Mouse (Mus musculus) forebrain, embryonic 16.5 days (tissue): ENCODE data around the gene Tmem189. TPM values are rescaled to one million over a fixed set of nuclear protein-coding genes. Genes with fewer than 3 reads are reported as not detected.

Experiments
- ATAC-seq: fragments of 200-750 bp; cut with Nextera tagmentation; 2 replicates; pipeline ENCODE4 v1.8.0; 2017; ENCODE audit warnings: mild to moderate bottlenecking, moderate library complexity
- H3K27ac ChIP-seq: fragments of 300-500 bp; sonication (generic); 2 replicates; pipeline ENCODE4 v1.5.1; 2014; ENCODE audit warnings: low read length, control low read depth
- H3K27me3 ChIP-seq: fragments of 300-500 bp; sonication (generic); replicated peaks from 2 replicates; pipeline ENCODE4 v1.6.1; 2014; ENCODE audit warnings: low read length; ENCODE audit not compliant: control insufficient read depth, insufficient read depth
- H3K36me3 ChIP-seq: fragments of 300-500 bp; sonication (generic); 2 replicates; pipeline ENCODE4 v1.6.1; 2014; ENCODE audit not compliant: control insufficient read depth, insufficient read depth
- H3K4me1 ChIP-seq: fragments of 300-500 bp; sonication (generic); replicated peaks from 2 replicates; pipeline ENCODE4 v1.6.1; 2014; ENCODE audit warnings: low read length; ENCODE audit not compliant: control insufficient read depth, insufficient read depth
- H3K4me2 ChIP-seq: fragments of 300-500 bp; sonication (generic); 2 replicates; pipeline ENCODE4 v1.6.1; 2014; ENCODE audit warnings: mild to moderate bottlenecking, low read length, control low read depth
- H3K4me3 ChIP-seq: fragments of 300-500 bp; sonication (generic); replicated peaks from 2 replicates; pipeline ENCODE4 v1.5.1; 2014; ENCODE audit warnings: mild to moderate bottlenecking, low read length, control low read depth
- H3K9ac ChIP-seq: fragments of 300-500 bp; sonication (generic); replicated peaks from 2 replicates; pipeline ENCODE4 v1.6.1; 2014; ENCODE audit warnings: low read depth, low read length, control low read depth
- H3K9me3 ChIP-seq: fragments of 300-500 bp; sonication (generic); 2 replicates; pipeline ENCODE4 v1.6.1; 2016; ENCODE audit warnings: low read length; ENCODE audit not compliant: control insufficient read depth
- WGBS: fragments of 180-500 bp; shearing (Covaris S2); extraction: QIAGEN DNeasy Blood & Tissue Kit; methylation state at CpG from one replicate; pipeline ENCODE4 v1.1.7; 2014; 5-methylcytosine and 5-hydroxymethylcytosine counted together
- polyA plus RNA-seq: library from polyadenylated mRNA; unstranded; fragments of >200 nt; fragmentation: Nextera tagmentation; extraction: Ambion mirVana; gene quantifications from 2 replicates; pipeline ENCODE4 v1.2.1, GENCODE M21; 2015

The Tmem189 gene
- 30.2 and 30.6 TPM in 2 replicates for polyA plus RNA-seq

GRCm38 (mm10) chr2:167689501-167690218 is at the start of gene Tmem189:
Tmem189 (minus strand) TSS chr2:167689822.
- H3K36me3 ChIP-seq = no peaks in the 10 kb centered on the region
- peak within 1 kb of the TSS; percentile 87 for H3K4me2 ChIP-seq
- no peak for ATAC-seq
- H3K9ac ChIP-seq = peak within 1 kb of the TSS; percentile 61
- no peak within 1 kb of the TSS for H3K27ac ChIP-seq
- peaks cover 27% of the 10 kb centered on the region for H3K27me3 ChIP-seq
- H3K9me3 ChIP-seq = no peaks in the 10 kb centered on the region
- under 1% methylated on average over 85 of the region's 99 CpGs for WGBS
- H3K4me3 ChIP-seq = peak within 1 kb of the TSS; percentile 72
- H3K4me1 ChIP-seq = peaks cover 9% of the 10 kb centered on the region

GRCm38 (mm10) chr2:167739030-167739429 is 49.4 kb upstream of the Tmem189 start:
- no peak overlapping the region for H3K4me2 ChIP-seq
- no peaks in the 10 kb centered on the region for H3K27me3 ChIP-seq
- H3K4me1 ChIP-seq = no peaks in the 10 kb centered on the region
- no peak overlapping the region for H3K9ac ChIP-seq
- no peak overlapping the region for H3K27ac ChIP-seq
- H3K9me3 ChIP-seq = no peaks in the 10 kb centered on the region
- no peak for ATAC-seq
- H3K4me3 ChIP-seq = no peak overlapping the region
- 40% methylated on average over 5 of the region's 6 CpGs for WGBS
- no peaks in the 10 kb centered on the region for H3K36me3 ChIP-seq

GRCm38 (mm10) chr2:167734861-167735260 is 45.2 kb upstream of the Tmem189 start:
- Histone ChIP-seq H3K9ac (no peak overlapping the region), H3K4me3 (no peak overlapping the region), H3K9me3 (no peaks in the 10 kb centered on the region), H3K4me2 (no peak overlapping the region), H3K36me3 (no peaks in the 10 kb centered on the region), H3K4me1 (no peaks in the 10 kb centered on the region), H3K27me3 (no peaks in the 10 kb centered on the region), H3K27ac (no peak overlapping the region)
- no peak for ATAC-seq
- 77% methylated on average over 10 of the region's 10 CpGs for WGBS

DNA sequence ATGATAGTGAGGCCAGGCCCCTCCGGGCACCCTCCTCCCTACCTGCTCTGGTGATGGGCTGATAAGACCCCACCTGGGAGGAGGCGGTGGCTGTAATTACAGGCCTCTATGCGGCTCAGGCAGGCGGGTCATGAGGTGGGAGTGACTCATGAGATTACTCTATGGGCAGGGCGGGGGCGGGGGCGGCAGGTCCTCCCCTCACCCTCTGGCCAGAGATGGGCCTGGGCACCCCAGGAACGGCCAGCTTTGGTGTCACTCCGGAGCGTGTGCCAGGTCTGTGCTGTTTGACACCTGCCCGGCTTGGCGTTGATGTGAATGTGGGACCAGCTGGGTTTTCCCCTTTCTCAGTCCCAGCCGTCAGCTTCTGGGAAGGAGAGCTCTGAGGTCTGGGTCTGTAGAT is 41.5 kb upstream of the Tmem189 start:
- no peak overlapping the region for H3K27ac ChIP-seq
- no peak for ATAC-seq
- no peaks in the 10 kb centered on the region for H3K9me3 ChIP-seq
- H3K9ac ChIP-seq = no peak overlapping the region
- no peak overlapping the region for H3K4me2 ChIP-seq
- H3K4me3 ChIP-seq = no peak overlapping the region
- 71% methylated on average over 13 of the region's 13 CpGs for WGBS
- H3K4me1 ChIP-seq = 0 out of 2 replicates have a peak, but pooled peaks cover 3% of the 10 kb centered on the region
- no peaks in the 10 kb centered on the region for H3K27me3 ChIP-seq
- H3K36me3 ChIP-seq = no peaks in the 10 kb centered on the region

GRCm38 (mm10) chr2:167730036-167730435 is 40.4 kb upstream of the Tmem189 start:
- Histone ChIP-seq H3K4me2 (no peak overlapping the region), H3K27ac (no peak overlapping the region), H3K27me3 (no peaks in the 10 kb centered on the region), H3K9ac (no peak overlapping the region), H3K9me3 (no peaks in the 10 kb centered on the region), H3K4me1 (0 out of 2 replicates have a peak, but pooled peaks cover 3% of the 10 kb centered on the region), H3K4me3 (no peak overlapping the region), H3K36me3 (no peaks in the 10 kb centered on the region)
- no peak for ATAC-seq
- 82% methylated on average over 7 of the region's 7 CpGs for WGBS

- Histone ChIP-seq H3K27ac (no peak overlapping the region), H3K4me1 (0 out of 2 replicates have a peak, but pooled peaks cover 3% of the 10 kb centered on the region), H3K36me3 (no peaks in the 10 kb centered on the region), H3K9me3 (no peaks in the 10 kb centered on the region), H3K4me3 (no peak overlapping the region), H3K9ac (no peak overlapping the region), H3K4me2 (no peak overlapping the region), H3K27me3 (no peaks in the 10 kb centered on the region)
- 22% methylated on average over 13 of the region's 13 CpGs for WGBS
- ATAC-seq = peak; percentile 57; the same call in 1 of the 2 replicates
Measured at GRCm38 (mm10) chr2:167727161-167727560, 37.5 kb upstream of the Tmem189 start.

DNA sequence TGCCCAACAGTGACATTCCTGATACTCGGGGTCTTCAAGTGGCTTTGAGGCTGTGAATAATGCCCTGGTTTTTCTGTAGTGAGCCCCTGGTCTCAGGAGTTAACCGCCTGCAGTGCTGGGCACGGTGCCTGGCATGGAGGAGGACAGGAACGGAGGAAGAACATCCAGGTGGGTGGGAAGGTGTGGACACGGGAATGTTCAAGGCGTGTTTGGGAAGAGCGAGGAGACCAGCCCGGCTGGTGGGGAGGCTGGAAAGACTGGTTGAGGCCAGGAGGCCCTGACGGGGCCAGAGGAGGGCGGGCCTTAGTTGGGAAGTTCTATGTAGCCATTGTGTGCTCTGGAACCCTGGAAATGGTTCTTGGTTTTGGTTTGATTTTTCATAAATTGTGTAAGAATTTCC is 36.3 kb upstream of the Tmem189 start:
- WGBS = 94% methylated on average over 10 of the region's 10 CpGs
- Histone ChIP-seq H3K27me3 (no peaks in the 10 kb centered on the region), H3K4me3 (no peak overlapping the region), H3K36me3 (no peaks in the 10 kb centered on the region), H3K9ac (no peak overlapping the region), H3K27ac (no peak overlapping the region), H3K9me3 (no peaks in the 10 kb centered on the region), H3K4me2 (no peak overlapping the region), H3K4me1 (0 out of 2 replicates have a peak, but pooled peaks cover 3% of the 10 kb centered on the region)
- ATAC-seq = no peak

DNA sequence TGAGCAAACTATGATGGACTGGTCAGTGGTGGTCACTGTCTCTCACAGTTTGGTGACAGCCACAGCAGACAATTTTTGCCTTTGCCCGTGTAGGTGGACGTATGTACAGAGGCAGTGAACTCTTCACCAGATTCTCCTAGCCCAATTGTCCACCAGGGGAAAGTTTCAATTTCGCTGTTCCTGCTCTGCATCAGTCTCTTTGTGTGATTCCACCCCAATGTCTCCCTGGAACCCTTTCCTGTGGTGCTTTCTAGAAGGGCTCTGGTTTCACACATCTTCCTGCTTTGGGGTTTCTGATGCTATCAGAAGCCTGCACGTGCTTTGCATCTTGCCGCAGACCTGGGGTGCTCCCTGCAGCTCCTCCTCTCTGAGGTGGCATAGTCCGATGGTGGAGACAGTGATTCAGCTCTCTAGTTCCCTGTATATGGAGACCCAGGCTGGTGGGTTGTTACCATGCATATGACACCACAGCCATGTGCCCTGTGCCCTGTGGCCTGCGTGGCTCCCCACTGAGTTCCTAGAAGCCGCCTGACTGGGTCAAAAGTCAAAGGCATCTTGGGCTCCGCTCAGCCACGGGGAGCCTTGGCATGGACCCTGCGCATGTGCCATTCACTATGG is 34.1 kb upstream of the Tmem189 start:
- Histone ChIP-seq H3K9me3 (no peaks in the 10 kb centered on the region), H3K27ac (no peak overlapping the region), H3K4me3 (no peak overlapping the region), H3K9ac (no peak overlapping the region), H3K4me2 (no peak overlapping the region), H3K4me1 (0 out of 2 replicates have a peak, but pooled peaks cover 3% of the 10 kb centered on the region), H3K27me3 (no peaks in the 10 kb centered on the region), H3K36me3 (no peaks in the 10 kb centered on the region)
- no peak for ATAC-seq
- WGBS = 83% methylated on average over 11 of the region's 11 CpGs

DNA sequence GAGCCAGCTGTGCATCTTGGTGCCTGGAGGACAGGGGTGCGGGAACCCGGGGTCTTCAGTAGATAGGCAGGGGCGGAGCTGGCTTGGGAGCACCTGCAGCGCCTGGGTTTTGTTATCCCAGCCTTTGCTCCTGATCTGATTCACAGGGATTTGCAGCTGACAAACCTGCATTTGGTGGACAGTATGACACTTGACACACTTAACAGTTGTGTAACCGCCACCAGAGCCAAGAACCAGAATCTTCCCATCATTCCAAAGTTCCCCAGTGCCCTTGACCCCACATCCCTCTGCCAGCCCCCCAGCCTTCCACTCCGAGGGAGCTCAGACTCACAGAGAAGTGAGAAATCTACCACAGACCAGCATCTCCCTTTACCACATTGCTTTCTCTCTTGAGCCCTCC is 32.9 kb upstream of the Tmem189 start:
- ATAC-seq = no peak
- WGBS = 72% methylated on average over 6 of the region's 6 CpGs
- Histone ChIP-seq H3K36me3 (no peaks in the 10 kb centered on the region), H3K9me3 (no peaks in the 10 kb centered on the region), H3K9ac (no peak overlapping the region), H3K4me2 (no peak overlapping the region), H3K4me3 (no peak overlapping the region), H3K27ac (no peak overlapping the region), H3K27me3 (no peaks in the 10 kb centered on the region), H3K4me1 (0 out of 2 replicates have a peak, but pooled peaks cover 3% of the 10 kb centered on the region)
